Mouse (Mus musculus) right cerebral cortex, postnatal 25 days (tissue): ENCODE data around the gene Rhpn2.

ENCODE experiments used
- DNase-seq: peaks from one replicate; pipeline ENCODE4 v3.0.0; 2022

The Rhpn2 gene

DNA sequence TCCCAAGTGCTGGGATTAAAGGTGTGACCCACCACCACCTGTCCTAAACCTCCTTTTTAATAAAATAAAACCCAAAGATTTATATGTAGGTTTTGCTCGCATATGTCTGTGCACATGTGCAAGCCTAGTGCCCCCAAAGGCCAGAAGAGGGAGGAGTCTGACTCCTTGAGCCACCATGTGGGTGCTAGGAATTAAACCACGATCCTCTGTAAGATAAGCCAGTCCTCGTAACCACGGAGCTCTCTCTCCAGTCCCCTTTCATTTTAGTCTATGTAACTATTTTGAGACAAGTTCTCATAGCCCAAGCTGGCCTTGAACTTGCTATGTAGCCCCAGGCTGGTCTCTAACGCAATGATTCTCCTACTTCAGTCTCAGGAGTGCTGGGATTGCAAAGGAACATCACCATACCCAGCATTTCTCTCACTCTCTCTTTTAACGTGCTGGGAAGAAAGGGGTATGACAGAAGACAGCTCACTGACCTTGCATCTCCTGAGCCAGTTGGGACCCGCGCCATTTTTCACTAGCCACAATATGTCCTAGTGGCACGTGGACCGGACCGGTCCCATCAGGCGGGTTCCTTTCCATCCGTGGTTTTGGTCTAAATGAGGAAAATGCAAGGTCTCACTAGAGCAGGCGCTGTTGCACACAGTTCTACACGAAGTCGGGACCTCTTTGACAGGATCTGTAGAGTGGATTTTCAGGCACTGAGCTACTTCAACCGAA is 61.9 kb downstream of the Rhpn2 start:
- DNase-seq = no peak

DNA sequence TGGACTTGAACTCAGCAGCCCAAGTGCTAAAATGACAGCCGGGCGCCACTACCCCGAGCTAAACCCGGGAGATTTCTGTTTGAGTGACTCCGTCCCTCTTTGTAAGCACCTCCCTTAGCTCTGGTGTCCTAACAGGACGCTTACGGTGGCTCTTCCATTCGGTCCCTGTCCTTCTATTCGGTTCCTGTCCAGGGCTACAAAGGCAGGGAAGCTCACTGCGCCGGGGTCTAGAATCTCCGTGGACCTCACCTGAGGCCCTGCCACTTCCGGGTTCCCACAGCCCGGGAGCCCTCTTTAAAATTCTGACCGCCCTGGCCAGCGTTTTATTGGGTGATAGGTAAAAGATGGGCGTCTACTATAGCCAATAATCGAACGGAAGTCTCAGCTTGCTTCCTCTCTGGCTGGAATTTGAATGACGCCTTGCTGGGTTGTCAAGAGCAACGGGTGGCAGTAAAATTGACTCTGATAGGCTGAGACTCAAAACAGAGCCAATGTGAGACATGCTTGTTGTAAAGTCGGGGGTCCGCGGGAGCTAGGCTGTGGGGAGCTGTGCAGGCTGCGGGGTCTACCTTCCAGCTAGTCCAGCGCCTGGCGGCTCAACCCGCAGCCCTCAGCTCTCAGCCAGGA is 62.7 kb downstream of the Rhpn2 start, which contains the start of the genes Faap24 and Cep89:
TSS of gene Faap24 (minus strand) at position 295 of the 627 bp plus-strand sequence.
TSS of gene Cep89 (plus strand) at position 494 of the 627 bp plus-strand sequence.
- peak; percentile 96 for DNase-seq

DNA sequence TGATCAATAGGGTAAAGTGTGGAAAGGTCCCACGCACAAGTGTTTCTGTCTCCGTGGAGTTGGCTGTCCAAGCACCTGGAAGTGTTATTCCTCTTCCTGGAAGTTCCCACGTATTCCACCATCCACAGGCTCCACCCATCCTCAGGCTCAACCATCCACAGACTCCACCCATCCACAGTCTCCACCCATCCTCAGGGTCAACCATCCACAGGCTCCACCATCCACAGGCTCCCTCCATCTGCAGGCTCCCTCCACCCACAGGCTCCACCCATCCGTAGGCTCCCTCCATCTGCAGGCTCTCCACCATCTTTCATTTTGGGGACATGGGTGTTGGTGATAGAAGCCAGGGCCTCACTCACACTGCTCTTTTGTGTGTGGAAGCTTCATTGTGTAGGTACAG is 67.2 kb downstream of the Rhpn2 start:
- DNase-seq = no peak

DNA sequence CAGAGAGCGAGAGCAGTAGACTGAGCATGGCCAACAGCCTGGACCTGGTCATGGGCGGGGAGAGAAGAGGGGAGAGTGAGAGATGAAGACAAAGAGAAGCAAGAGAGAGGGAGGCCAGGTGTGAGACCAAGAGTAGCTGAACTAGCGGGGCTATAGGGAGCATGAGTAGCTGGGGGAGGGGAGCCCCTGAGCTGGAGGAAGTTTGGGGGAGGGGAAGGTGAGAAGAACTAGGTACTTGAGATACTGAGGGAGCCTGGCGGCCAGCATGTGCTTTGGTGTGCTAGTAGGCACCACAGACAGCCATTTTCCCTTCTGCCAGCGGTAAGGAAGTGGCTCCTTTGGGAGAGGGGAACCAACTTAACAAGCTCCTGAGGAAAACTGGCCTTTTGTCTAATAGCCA is 81.3 kb downstream of the Rhpn2 start:
- no peak for DNase-seq

DNA sequence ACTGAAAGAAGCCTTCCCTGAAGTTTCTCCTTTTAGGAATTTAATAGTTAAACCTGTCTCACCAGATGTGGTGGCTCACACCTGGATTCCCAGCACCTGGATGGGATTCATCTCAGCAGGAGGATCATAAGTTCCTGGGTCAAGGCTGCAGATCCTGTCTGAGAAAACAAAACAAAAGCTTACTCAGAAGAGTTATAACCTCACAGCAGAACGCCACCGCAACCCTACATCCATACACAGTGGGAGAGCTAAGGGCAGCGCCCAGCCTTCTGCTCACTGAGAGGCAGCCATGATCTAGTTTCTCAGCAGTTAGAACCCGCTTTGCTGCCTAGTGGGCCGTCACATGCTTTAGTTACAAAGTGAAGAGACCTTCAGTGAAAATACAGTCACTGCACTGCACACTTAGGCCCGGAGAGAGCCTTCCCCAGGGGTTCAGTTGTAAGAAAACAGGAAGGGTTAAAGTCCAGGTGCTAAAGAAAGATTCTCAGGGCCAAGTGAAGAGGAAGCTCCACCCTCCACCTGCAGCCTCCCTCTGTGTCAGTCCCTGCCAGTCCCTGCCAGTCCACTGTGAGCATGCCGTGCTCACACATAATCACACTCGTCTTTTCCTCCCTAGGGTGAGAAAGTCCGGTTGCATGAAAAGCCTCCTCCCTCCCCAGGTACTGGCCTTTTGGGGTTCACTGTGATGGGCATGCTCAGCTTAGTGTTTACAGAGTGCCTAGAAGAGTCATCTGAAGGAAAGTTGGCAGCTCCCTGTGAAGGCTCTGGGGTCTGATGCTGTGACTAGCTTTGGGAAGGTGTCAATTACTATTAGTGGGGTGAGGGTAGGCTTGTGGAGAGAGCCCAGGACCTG is 82.1 kb downstream of the Rhpn2 start:
- DNase-seq = no peak

DNA sequence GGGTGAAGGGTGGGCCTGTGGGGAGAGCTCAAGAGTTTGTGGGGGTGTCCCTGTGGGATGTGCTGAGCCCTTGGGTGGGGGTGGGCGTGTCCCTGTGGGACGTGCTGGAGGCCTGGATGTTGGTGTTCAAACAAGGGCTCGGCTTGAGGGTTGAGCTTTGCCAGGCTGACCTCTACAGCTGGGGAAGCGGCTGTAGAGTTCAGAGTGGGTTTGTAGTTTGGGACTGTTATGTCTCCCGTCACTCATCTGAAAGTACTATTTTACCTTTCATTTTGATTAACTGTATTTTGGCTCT is 82.6 kb downstream of the Rhpn2 start:
- DNase-seq = no peak

DNA sequence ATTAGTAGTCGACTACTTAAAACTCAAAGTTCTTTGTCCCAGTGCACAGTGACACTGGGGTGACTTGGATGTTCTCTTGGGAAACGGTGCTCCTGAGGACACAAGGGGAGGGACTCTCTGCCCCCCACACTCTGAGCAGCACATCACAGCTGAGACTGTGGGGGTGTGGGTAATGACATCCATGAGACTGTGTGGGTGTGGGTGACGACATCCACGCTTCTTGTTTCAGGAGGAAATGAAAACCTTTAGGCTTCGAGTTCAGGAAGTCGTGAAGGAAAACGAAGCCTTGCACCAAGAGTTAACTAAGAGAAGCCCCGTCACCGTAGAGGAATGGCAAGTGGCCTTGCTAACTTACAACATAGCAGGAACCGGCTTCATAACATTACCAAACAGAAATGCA is 89.1 kb downstream of the Rhpn2 start:
- no peak for DNase-seq

DNA sequence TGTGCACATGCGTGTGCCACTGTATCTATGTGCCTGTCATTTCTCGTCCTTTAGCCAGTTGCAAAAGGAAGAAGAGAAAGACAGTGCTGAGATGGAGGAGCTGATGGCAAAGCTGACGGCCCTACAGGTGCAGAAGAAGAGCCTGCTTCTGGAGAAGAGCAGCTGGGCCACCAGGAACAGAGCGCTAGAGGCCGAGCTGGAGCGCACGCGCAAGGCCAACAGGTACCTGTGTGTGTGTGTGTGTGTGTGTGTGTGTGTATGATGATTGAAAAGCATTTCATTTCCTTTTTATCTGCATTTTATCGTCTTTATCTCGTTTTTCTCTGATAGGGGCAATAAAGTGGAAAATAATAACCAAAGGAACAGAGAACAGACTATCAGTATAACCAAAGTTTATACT is 94.2 kb downstream of the Rhpn2 start:
- DNase-seq = no peak

DNA sequence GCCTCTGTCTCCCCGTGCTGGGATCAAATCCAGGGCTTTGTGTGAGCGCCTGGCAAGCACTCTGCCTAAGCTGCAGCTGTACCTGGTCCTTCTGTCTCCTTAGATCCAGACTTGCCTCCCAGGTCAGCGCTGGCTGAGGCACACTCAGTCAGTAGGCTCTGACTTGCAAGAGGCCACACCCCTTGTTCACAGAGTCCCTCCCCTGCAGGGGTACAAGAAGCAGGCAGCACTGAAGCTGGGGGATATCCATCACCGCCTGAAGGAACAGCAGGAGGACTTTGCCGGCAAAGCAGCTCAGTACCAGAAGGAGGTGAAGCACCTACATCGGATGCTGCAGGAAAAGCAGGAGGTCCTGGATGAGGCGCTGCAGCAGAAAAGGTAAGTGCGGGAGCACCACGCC is 101.3 kb downstream of the Rhpn2 start:
- DNase-seq = no peak
